ENCODE assay signal across 10 mouse cellular contexts in the genomic region with DNA sequence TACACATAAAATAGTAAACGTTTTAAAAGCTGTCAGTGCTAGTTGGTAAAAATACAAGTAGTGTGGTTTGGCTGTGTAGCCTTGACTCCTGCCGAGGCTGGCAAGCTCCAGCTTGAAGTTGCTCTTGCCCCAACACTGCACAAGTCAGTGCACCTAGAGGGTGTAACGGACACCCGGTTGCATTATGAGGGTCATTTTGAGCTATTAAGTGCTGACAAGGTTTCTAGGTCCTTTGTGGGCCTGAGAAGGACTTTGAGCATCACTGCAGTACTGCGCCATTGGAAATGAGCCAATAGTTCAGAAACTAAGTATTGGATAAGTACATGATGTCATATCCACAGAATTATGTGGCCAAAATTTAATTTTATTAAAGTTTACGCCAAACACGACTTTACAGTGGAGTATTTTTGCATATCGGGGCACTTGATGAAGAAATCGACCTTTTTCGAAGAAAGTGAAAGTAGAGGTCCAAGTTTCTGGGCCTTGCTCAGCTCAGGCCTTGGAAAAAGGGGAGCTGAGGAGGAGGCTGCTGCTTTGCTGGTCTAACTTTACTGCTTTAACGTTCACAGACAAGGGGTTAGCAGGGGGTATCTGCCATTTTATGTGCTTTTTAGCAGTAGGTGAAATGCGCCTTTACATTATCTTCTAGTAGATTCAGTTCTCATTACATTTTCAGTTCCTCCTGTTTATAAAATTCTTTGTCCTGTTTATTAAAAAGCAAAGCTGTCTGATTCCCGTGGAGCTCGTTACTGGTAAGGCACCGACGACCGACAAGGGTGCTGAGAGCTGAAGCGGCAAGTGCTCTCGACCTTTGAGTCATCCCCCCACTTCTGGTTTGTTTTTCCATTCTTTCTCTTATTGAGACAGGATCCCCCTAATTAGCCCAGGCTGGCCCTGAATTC. TPM values are rescaled to one million over a fixed set of nuclear protein-coding genes. Genes with fewer than 3 reads are reported as not detected.
DNase-seq lines count a peak whose midpoint lies in the region; ATAC-seq and TF ChIP-seq lines count a peak whose summit lies in the region.
"Had no signal": no experiment of that assay in that cellular context is flagged by ENCODE, and none has a peak within 500 bp of the region (broad histone marks: within the 10 kb centered on the region; RNA-seq: fewer than 3 reads in every experiment).

No protein-coding gene starts in this region.

- no peaks in the 10 kb centered on the region for H3K27me3 ChIP-seq in liver, embryonic 11.5 days (replicated peaks; ENCODE audit: control insufficient read depth, insufficient read depth, low read length)
- H3K27me3 ChIP-seq: forebrain, embryonic 13.5 days; hindbrain, embryonic 15.5 days had no signal

- H3K9ac ChIP-seq in liver, embryonic 11.5 days (ENCODE audit: low read depth, low read length), result peak overlapping the region; percentile 32
- H3K9ac ChIP-seq: forebrain, embryonic 13.5 days; hindbrain, embryonic 15.5 days had no signal

- peaks cover 39% of the 10 kb centered on the region for H3K4me1 ChIP-seq in liver, embryonic 11.5 days (replicated peaks; ENCODE audit: control insufficient read depth, insufficient read depth, low read length)
- H3K4me1 ChIP-seq: hindbrain, embryonic 15.5 days had no signal

- no peak for TF ChIP-seq CTCF in gastrocnemius, adult 2 months (IDR thresholded peaks at IDR 0.05)

- no peak for ATAC-seq in liver, embryonic 11.5 days (replicated peaks; ENCODE audit: low FRiP score)
- ATAC-seq: forebrain, embryonic 13.5 days had no signal

- H3K4me2 ChIP-seq in liver, embryonic 11.5 days, result peak overlapping the region; percentile 49
- H3K4me2 ChIP-seq: forebrain, embryonic 13.5 days; hindbrain, embryonic 15.5 days had no signal

- H3K27ac ChIP-seq in gastrocnemius, adult 2 months, result peak overlapping the region; percentile 77
- peak overlapping the region; percentile 28; the same call in 1 of the 2 replicates for H3K27ac ChIP-seq in liver, embryonic 11.5 days (ENCODE audit: low read depth, low read length)
- H3K27ac ChIP-seq: forebrain, embryonic 13.5 days; hindbrain, embryonic 15.5 days had no signal

- no peaks in the 10 kb centered on the region for H3K9me3 ChIP-seq in liver, embryonic 11.5 days (ENCODE audit: control insufficient read depth, low read length)
- H3K9me3 ChIP-seq: forebrain, embryonic 13.5 days; hindbrain, embryonic 15.5 days had no signal

- intact Hi-C loops in gastrocnemius, adult 2 months (cut with DNase I), result loop anchor here (5.0 kb wide), 1 partner anchor 43 kb away; no protein-coding TSS in a partner anchor
- intact Hi-C loops in gastrocnemius, postnatal 14 days (cut with DNase I; ENCODE audit: low total_unique reads), result no loop called here

- peak; percentile 26 for DNase-seq in gastrocnemius, adult 2 months
- no peak for DNase-seq in gastrocnemius, postnatal 14 days
- peak; percentile 44 to 61 for DNase-seq in spleen, postnatal 10 days (ENCODE audit: low spot score in 2 of 2)
- DNase-seq in spleen, adult 18-20 months, result no peak
- DNase-seq in liver, embryonic 11.5 days (ENCODE audit: low spot score), result no peak
- DNase-seq in thymus, postnatal 25 days, result peak; percentile 73
- DNase-seq in frontal cortex, postnatal 10 days (ENCODE audit: low spot score in 2 of 2), result no peak
- DNase-seq in right cerebral cortex, postnatal 14 days, result no peak

- H3K36me3 ChIP-seq in liver, embryonic 11.5 days (ENCODE audit: control insufficient read depth, insufficient read depth, low read length), result no peaks in the 10 kb centered on the region
- H3K36me3 ChIP-seq: hindbrain, embryonic 15.5 days had no signal

- peak overlapping the region; percentile 56 for H3K4me3 ChIP-seq in gastrocnemius, adult 2 months
- peak overlapping the region; percentile 16; the same call in 1 of the 2 replicates for H3K4me3 ChIP-seq in liver, embryonic 11.5 days (ENCODE audit: low read depth, low read length)
- H3K4me3 ChIP-seq: forebrain, embryonic 13.5 days; hindbrain, embryonic 15.5 days had no signal

- 67% methylated on average over 19 of the region's 19 CpGs for WGBS in liver, embryonic 11.5 days

RNA-seq across cellular contexts. Expression of a gene that starts 37.7 kb away (rescaled TPM):
- 10 to 100 TPM; 19.3 to 25.7 TPM for total RNA-seq in gastrocnemius, adult 2 months (2021)
- total RNA-seq in gastrocnemius, postnatal 14 days (2021), result 10 to 100 TPM; 20.0 to 21.2 TPM
- 35.8 and 38.7 TPM in 2 replicates for polyA plus RNA-seq in liver, embryonic 11.5 days (2014; fragmentation: Nextera tagmentation; extraction: Ambion mirVana)

RNA-seq across cellular contexts. Expression of a gene that starts 38.0 kb away (rescaled TPM):
- 1 to 10 TPM; 4.6 to 6.0 TPM for total RNA-seq in gastrocnemius, adult 2 months (2021)
- 1 to 10 TPM; 8.2 to 8.3 TPM for total RNA-seq in gastrocnemius, postnatal 14 days (2021)
- 22.7 and 25.3 TPM in 2 replicates for polyA plus RNA-seq in liver, embryonic 11.5 days (2014; fragmentation: Nextera tagmentation; extraction: Ambion mirVana)

Comparison
In these comparisons a context has a peak if more than half of its experiments do, and no peak if none do; other contexts are left out.
1. DNase-seq: peak in gastrocnemius, adult 2 months (single experiment), spleen, postnatal 10 days (2 of 2) and thymus, postnatal 25 days (single experiment); none in gastrocnemius, postnatal 14 days (single experiment), spleen, adult 18-20 months (0 of 2), liver, embryonic 11.5 days (single experiment), frontal cortex, postnatal 10 days (0 of 2) and right cerebral cortex, postnatal 14 days (single experiment).